Mouse (Mus musculus) E14TG2a.4 (cell line): ENCODE results near the gene Trim11.

Experiments used
- H3K27me3 ChIP-seq: 2 replicates; pipeline ENCODE4 v1.6.1; 2014; ENCODE audit warnings: low read length, control low read depth; ENCODE audit not compliant: insufficient read depth
- H3K36me3 ChIP-seq: 2 replicates; pipeline ENCODE4 v1.6.1; 2014; ENCODE audit warnings: low read length, control low read depth; ENCODE audit not compliant: insufficient read depth
- H3K4me1 ChIP-seq: replicated peaks from 2 replicates; pipeline ENCODE4 v1.6.1; 2014; ENCODE audit warnings: low read depth, low read length, control low read depth
- H3K4me3 ChIP-seq: replicated peaks from 2 replicates; pipeline ENCODE4 v1.5.1; 2014; ENCODE audit warnings: mild to moderate bottlenecking, low read length
- H3K9me3 ChIP-seq: 2 replicates; pipeline ENCODE4 v1.6.1; 2014; ENCODE audit warnings: low read length, control low read depth
- CTCF ChIP-seq: conservative IDR thresholded peaks from 2 replicates; pipeline ENCODE4 v1.5.1; 2014; ENCODE audit warnings: low read length
- NANOG ChIP-seq: IDR thresholded peaks from 2 replicates; pipeline ENCODE4 v1.6.1; 2014; ENCODE audit warnings: borderline replicate concordance, low read length, mixed read lengths
- POU5F1 ChIP-seq: IDR thresholded peaks from 2 replicates; pipeline ENCODE4 v1.6.1; 2014; ENCODE audit warnings: low read length, borderline replicate concordance

The Trim11 gene

DNA sequence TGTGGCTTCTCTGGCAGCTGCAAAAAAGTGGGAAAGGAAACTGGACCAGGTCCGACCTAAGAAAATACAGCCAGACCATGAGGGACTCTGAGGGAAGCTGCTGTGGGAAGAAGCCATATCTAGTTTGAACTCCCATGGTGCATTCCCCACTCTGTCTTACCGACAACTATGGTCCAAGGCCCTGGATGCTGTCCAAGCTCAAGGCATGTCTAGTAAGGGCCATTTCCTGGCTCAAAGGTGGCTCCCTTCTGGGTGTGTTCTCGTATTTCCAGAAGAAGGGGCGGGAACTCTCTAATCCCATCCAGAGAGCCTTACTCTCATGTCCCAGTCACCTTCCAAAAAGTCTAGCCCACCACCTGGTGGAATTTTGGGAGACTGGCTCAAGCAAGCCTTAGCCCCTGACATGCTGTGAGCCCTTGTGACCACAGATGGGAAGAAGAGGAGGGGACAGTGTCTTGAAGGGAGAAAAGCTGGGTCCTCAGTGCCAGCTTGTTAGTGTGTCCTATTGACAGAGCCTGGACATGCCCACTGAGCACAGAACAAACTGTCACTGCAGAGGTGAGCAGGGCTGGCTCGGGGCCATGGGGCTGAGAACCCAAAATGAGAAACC is 2.6 kb downstream of the Trim11 start:
- H3K9me3 ChIP-seq = no peaks in the 10 kb centered on the region
- H3K36me3 ChIP-seq = peaks cover 63% of the 10 kb centered on the region
- 0 out of 2 replicates have a peak, but pooled peaks cover 2% of the 10 kb centered on the region for H3K27me3 ChIP-seq
- no peak for TF ChIP-seq CTCF
- no peak for TF ChIP-seq NANOG
- no peak for TF ChIP-seq POU5F1
- H3K4me3 ChIP-seq = peak overlapping the region; percentile 93
- peaks cover 54% of the 10 kb centered on the region for H3K4me1 ChIP-seq

DNA sequence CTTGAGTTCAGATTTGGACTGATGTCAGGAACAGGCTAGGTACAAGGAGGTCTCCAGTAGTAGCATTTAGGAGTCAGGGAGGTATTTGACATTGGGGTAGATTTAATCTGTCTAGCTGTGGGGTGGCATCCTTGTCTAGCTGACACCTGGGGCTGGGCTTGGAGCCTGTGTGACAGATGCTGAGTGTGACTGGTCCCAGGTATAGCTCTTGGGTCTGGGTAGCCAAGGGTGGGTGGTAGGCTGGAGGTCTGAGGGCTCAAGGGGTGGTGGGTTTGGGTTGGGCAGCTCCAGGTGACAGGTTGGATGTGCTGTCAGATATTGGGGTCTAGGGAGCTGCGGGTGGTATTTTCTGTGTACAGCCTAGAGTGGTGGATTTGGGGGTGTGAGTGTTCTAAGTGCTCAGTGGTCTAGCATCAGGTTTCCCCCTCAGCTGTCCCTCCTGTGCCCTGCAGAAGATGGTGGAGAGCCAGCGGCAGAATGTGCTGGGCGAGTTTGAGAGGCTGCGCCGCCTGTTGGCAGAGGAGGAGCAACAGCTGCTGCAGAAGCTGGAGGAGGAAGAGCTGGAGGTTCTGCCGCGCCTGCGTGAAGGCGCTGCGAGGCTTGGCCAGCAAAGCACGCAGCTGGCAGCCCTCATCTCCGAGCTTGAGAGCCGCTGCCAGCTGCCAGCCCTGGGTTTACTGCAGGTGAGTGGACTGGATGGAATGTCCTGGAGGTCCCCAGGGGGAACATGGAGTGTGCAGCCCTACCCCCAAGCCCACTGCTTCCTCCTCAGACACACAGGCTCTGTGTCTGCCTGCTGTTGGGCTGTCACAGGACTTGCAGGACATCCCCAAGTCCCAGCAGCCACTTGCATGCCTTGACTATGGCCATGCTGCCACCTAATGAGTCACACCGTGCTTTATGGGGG is 3.9 kb downstream of the Trim11 start:
- Histone ChIP-seq H3K36me3 (peaks cover 70% of the 10 kb centered on the region), H3K4me1 (peaks cover 54% of the 10 kb centered on the region), H3K9me3 (no peaks in the 10 kb centered on the region), H3K27me3 (0 out of 2 replicates have a peak, but pooled peaks cover 2% of the 10 kb centered on the region), H3K4me3 (no peak overlapping the region)
- TF ChIP-seq POU5F1 (no peak), CTCF (peak; percentile 61)

DNA sequence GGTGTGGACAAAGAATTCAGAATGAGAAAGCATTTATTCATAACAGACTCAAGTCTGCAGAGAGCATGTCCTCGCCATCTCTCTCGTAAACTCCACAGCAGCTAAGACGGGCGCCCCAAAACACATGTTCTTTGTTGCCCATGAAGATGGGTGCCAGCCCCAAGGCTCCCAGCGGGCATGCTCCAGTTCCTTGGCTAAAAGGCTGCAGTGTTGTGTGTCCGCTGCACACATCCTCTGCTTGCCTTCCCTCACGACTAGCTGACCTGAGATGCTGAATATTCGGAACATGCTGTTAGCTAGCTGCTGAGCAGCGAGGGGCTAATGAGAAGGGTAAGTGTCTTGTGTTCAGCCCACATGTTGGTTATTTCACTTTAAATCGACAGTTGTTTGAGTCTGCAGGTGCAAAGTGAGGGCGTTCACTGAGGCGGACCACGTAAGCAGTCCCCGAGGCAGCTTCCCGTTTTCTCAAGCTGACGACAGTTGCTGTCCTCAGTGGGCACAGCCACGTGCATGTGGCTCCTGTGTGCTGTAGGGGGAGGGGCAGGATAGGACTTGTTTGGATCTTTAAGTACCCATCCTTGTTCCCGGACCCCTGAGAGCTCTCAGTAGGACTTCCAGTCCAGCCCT is 4.7 kb downstream of the Trim11 start:
- no peak for TF ChIP-seq CTCF
- TF ChIP-seq POU5F1 = no peak
- TF ChIP-seq NANOG = no peak
- H3K9me3 ChIP-seq = no peaks in the 10 kb centered on the region
- H3K4me3 ChIP-seq = no peak overlapping the region
- peaks cover 78% of the 10 kb centered on the region for H3K36me3 ChIP-seq
- 0 out of 2 replicates have a peak, but pooled peaks cover 2% of the 10 kb centered on the region for H3K27me3 ChIP-seq
- peaks cover 60% of the 10 kb centered on the region for H3K4me1 ChIP-seq

GRCm38 (mm10) chr11:58983691-58984341 is 5.9 kb downstream of the Trim11 start:
- peaks cover 67% of the 10 kb centered on the region for H3K4me1 ChIP-seq
- no peaks in the 10 kb centered on the region for H3K9me3 ChIP-seq
- TF ChIP-seq NANOG = no peak
- TF ChIP-seq POU5F1 = no peak
- no peak for TF ChIP-seq CTCF
- no peak overlapping the region for H3K4me3 ChIP-seq
- H3K36me3 ChIP-seq = peaks cover 90% of the 10 kb centered on the region
- H3K27me3 ChIP-seq = no peaks in the 10 kb centered on the region

- H3K4me3 ChIP-seq = no peak overlapping the region
- H3K9me3 ChIP-seq = no peaks in the 10 kb centered on the region
- H3K27me3 ChIP-seq = no peaks in the 10 kb centered on the region
- H3K36me3 ChIP-seq = peaks cover 95% of the 10 kb centered on the region
- peaks cover 64% of the 10 kb centered on the region for H3K4me1 ChIP-seq
- TF ChIP-seq NANOG (no peak), CTCF (no peak), POU5F1 (no peak)
Measured at GRCm38 (mm10) chr11:58984657-58985056, 6.8 kb downstream of the Trim11 start.

GRCm38 (mm10) chr11:58985299-58985917 is 7.5 kb downstream of the Trim11 start:
- Histone ChIP-seq H3K9me3 (no peaks in the 10 kb centered on the region), H3K36me3 (peaks cover 98% of the 10 kb centered on the region), H3K4me1 (peaks cover 64% of the 10 kb centered on the region), H3K27me3 (no peaks in the 10 kb centered on the region), H3K4me3 (no peak overlapping the region)
- TF ChIP-seq NANOG (no peak), CTCF (no peak), POU5F1 (no peak)

GRCm38 (mm10) chr11:58989166-58989565 is 11.3 kb downstream of the Trim11 start:
- Histone ChIP-seq H3K36me3 (peaks cover 78% of the 10 kb centered on the region), H3K4me1 (peaks cover 44% of the 10 kb centered on the region), H3K4me3 (no peak overlapping the region), H3K27me3 (peaks cover 13% of the 10 kb centered on the region), H3K9me3 (no peaks in the 10 kb centered on the region)
- TF ChIP-seq POU5F1 = no peak
- no peak for TF ChIP-seq CTCF
- TF ChIP-seq NANOG = no peak

GRCm38 (mm10) chr11:58990141-58990540 is 12.2 kb downstream of the Trim11 start:
- no peak for TF ChIP-seq NANOG
- TF ChIP-seq POU5F1 = no peak
- no peak for TF ChIP-seq CTCF
- H3K27me3 ChIP-seq = peaks cover 21% of the 10 kb centered on the region
- H3K4me1 ChIP-seq = peaks cover 49% of the 10 kb centered on the region

More at GRCm38 (mm10) chr11:58990141-58990540, 12.2 kb downstream of the Trim11 start:
- no peaks in the 10 kb centered on the region for H3K9me3 ChIP-seq
- peaks cover 68% of the 10 kb centered on the region for H3K36me3 ChIP-seq
- H3K4me3 ChIP-seq = peak overlapping the region; percentile 46
